Mouse (Mus musculus): ENCODE measurements at regions not wholly inside any gene's neighbourhood (a gene's known extent, or its start where the extent isn't known, plus 50 kb on each side); places are given as distances from the start of the nearest gene placed in this dataset.

GRCm38 (mm10) chr7:71646944-71647343 is 295.7 kb upstream of the Gm10295 start:
- TF ChIP-seq POLR2A (IDR thresholded peaks at IDR 0.05; ENCODE audit: insufficient read depth, low read depth, low read length) (no peak), CTCF (IDR thresholded peaks at IDR 0.05; ENCODE audit: insufficient read depth, low read depth, low read length) (no peak)

Measured in olfactory bulb, adult 2 months (tissue).